Mouse (Mus musculus) midbrain, postnatal 0 days (tissue): ENCODE data around the gene Il18rap. TPM values are rescaled to one million over a fixed set of nuclear protein-coding genes. Genes with fewer than 3 reads are reported as not detected.

Experiments used
- ATAC-seq: fragments of 200-750 bp; cut with Nextera tagmentation; 2 replicates; pipeline ENCODE4 v1.8.0; 2017; ENCODE audit warnings: moderate number of reproducible peaks, mild to moderate bottlenecking, moderate TSS enrichment, moderate library complexity; ENCODE audit not compliant: low FRiP score
- DNase-seq: peaks from one replicate; pipeline ENCODE4 v3.0.0-alpha.2; 2015; ENCODE audit warnings: low spot score
- H3K27ac ChIP-seq: fragments of 300-500 bp; sonication (generic); 2 replicates; pipeline ENCODE4 v1.5.1; 2014; ENCODE audit warnings: low read depth, mild to moderate bottlenecking, low read length, mixed read lengths
- H3K27me3 ChIP-seq: fragments of 300-500 bp; sonication (generic); 2 replicates; pipeline ENCODE4 v1.6.1; 2014; ENCODE audit warnings: low read length, control low read depth, mixed read lengths; ENCODE audit not compliant: insufficient read depth
- H3K36me3 ChIP-seq: fragments of 300-500 bp; sonication (generic); 2 replicates; pipeline ENCODE4 v1.6.1; 2014; ENCODE audit warnings: low read length, control low read depth, mixed read lengths; ENCODE audit not compliant: insufficient read depth
- H3K4me1 ChIP-seq: fragments of 300-500 bp; sonication (generic); 2 replicates; pipeline ENCODE4 v1.6.1; 2014; ENCODE audit warnings: mild to moderate bottlenecking, control low read depth, antibody characterized with exemption, low read length, mixed read lengths; ENCODE audit not compliant: insufficient read depth
- H3K4me2 ChIP-seq: fragments of 300-500 bp; sonication (generic); 2 replicates; pipeline ENCODE4 v1.6.1; 2014; ENCODE audit warnings: low read depth, mild to moderate bottlenecking, low read length, mixed read lengths; ENCODE audit not compliant: poor library complexity, severe bottlenecking
- H3K4me3 ChIP-seq: fragments of 300-500 bp; sonication (generic); 2 replicates; pipeline ENCODE4 v1.5.1; 2014; ENCODE audit warnings: low read depth, mild to moderate bottlenecking, low read length, moderate library complexity
- H3K9ac ChIP-seq: fragments of 300-500 bp; sonication (generic); replicated peaks from 2 replicates; pipeline ENCODE4 v1.6.1; 2014; ENCODE audit warnings: mild to moderate bottlenecking, low read length, moderate library complexity, mixed read lengths; ENCODE audit not compliant: poor library complexity, severe bottlenecking
- H3K9me3 ChIP-seq: fragments of 300-500 bp; sonication (generic); 2 replicates; pipeline ENCODE4 v1.6.1; 2016; ENCODE audit warnings: low read length, control low read depth
- CTCF ChIP-seq: IDR thresholded peaks from 2 replicates; pipeline ENCODE4 v1.5.1; 2016; ENCODE audit warnings: antibody characterized with exemption, mild to moderate bottlenecking
- WGBS: fragments of 180-500 bp; shearing (Covaris S2); extraction: QIAGEN DNeasy Blood & Tissue Kit; methylation state at CpG from one replicate; pipeline ENCODE4 v1.1.7; 2014; 5-methylcytosine and 5-hydroxymethylcytosine counted together
- polyA plus RNA-seq: library from polyadenylated mRNA; unstranded; fragments of >200 nt; fragmentation: Nextera tagmentation; extraction: Ambion mirVana; gene quantifications from 2 replicates; pipeline ENCODE4 v1.2.1, GENCODE M21; 2015
- total RNA-seq: library from RNA; depleted of rRNA; stranded (reverse); fragments of >200 nt; gene quantifications from 2 replicates; pipeline ENCODE4 v1.2.3, GENCODE M21; 2014; rRNA removed

Il18rap gene
- 0.11 TPM in 1 of 2 replicates, not detected in the other for total RNA-seq
- polyA plus RNA-seq = 0.09 and 0.12 TPM in 2 replicates

- no peak within 1 kb of the TSS for H3K4me3 ChIP-seq
- no peaks in the 10 kb centered on the region for H3K4me1 ChIP-seq
- DNase-seq (peak; percentile 19), ATAC-seq (no peak)
- no peak within 1 kb of the TSS for H3K27ac ChIP-seq
- H3K27me3 ChIP-seq = no peaks in the 10 kb centered on the region
- H3K36me3 ChIP-seq = no peaks in the 10 kb centered on the region
- H3K9me3 ChIP-seq = no peaks in the 10 kb centered on the region
- no peak for TF ChIP-seq CTCF
- WGBS = 42% methylated on average over 9 of the region's 9 CpGs
- H3K9ac ChIP-seq = no peak within 1 kb of the TSS
- H3K4me2 ChIP-seq = no peak within 1 kb of the TSS
Observed at GRCm38 (mm10) chr1:40514851-40515585, at the start of gene Il18rap. Il18rap (plus strand) TSS chr1:40515362.

- whole genome bisulfite sequencing = 47% methylated on average over 20 of the region's 20 CpGs
- H3K9me3 ChIP-seq = no peaks in the 10 kb centered on the region
- H3K27ac ChIP-seq = no peak within 1 kb of the TSS
- H3K4me3 ChIP-seq = no peak within 1 kb of the TSS
- DNase-seq = no peak
- H3K36me3 ChIP-seq = no peaks in the 10 kb centered on the region
- 0 out of 2 replicates have a peak, but pooled peaks have one; percentile 7 for TF ChIP-seq CTCF
- H3K9ac ChIP-seq = no peak within 1 kb of the TSS
- H3K4me1 ChIP-seq = no peaks in the 10 kb centered on the region
- no peak within 1 kb of the TSS for H3K4me2 ChIP-seq
- no peak for ATAC-seq
- no peaks in the 10 kb centered on the region for H3K27me3 ChIP-seq
Observed at GRCm38 (mm10) chr1:40465477-40466430, 49.4 kb upstream of the Il18rap start, which contains the start of gene Il18r1. Il18r1 (plus strand) TSS chr1:40465552.

DNA sequence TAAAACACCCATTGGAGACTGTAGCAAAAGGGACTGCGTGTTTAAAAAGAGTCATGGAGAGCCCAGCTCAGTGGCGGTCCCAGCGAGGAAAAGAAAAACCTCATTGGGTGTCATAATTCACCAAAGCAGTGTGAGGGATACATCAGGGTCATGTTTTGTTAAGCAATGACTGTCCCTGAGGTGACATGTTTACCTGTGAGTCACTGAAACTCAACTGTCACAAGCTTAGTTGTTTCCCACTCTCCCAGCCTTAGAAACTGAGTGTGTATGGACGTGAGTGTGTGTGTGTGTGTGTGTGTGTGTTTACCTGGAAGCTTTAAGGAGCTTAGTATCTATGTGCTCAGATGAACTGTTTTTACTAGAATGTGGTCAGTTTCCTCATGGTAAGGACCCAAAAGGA is 47.9 kb upstream of the Il18rap start:
- no peak for TF ChIP-seq CTCF
- 92% methylated on average over 4 of the region's 4 CpGs for whole genome bisulfite sequencing
- no peak overlapping the region for H3K9ac ChIP-seq
- H3K4me3 ChIP-seq = no peak overlapping the region
- H3K4me1 ChIP-seq = no peaks in the 10 kb centered on the region
- no peak for ATAC-seq
- H3K4me2 ChIP-seq = no peak overlapping the region
- no peak for DNase-seq
- no peaks in the 10 kb centered on the region for H3K27me3 ChIP-seq
- H3K36me3 ChIP-seq = no peaks in the 10 kb centered on the region
- H3K27ac ChIP-seq = no peak overlapping the region
- no peaks in the 10 kb centered on the region for H3K9me3 ChIP-seq

- no peak for TF ChIP-seq CTCF
- Histone ChIP-seq H3K4me3 (no peak overlapping the region), H3K27me3 (no peaks in the 10 kb centered on the region), H3K9me3 (no peaks in the 10 kb centered on the region), H3K4me2 (no peak overlapping the region), H3K9ac (no peak overlapping the region), H3K27ac (no peak overlapping the region), H3K36me3 (no peaks in the 10 kb centered on the region), H3K4me1 (no peaks in the 10 kb centered on the region)
- DNase-seq (no peak), ATAC-seq (no peak)
- WGBS = 82% methylated on average over 2 of the region's 2 CpGs
Observed at GRCm38 (mm10) chr1:40468805-40469204, 46.4 kb upstream of the Il18rap start.

- no peak for TF ChIP-seq CTCF
- no peak overlapping the region for H3K4me2 ChIP-seq
- no peaks in the 10 kb centered on the region for H3K36me3 ChIP-seq
- ATAC-seq (no peak), DNase-seq (no peak)
- H3K27ac ChIP-seq = no peak overlapping the region
- WGBS = 90% methylated on average over 12 of the region's 12 CpGs
- no peaks in the 10 kb centered on the region for H3K9me3 ChIP-seq
- H3K4me1 ChIP-seq = no peaks in the 10 kb centered on the region
- H3K9ac ChIP-seq = no peak overlapping the region
- H3K27me3 ChIP-seq = no peaks in the 10 kb centered on the region
- no peak overlapping the region for H3K4me3 ChIP-seq
Observed at GRCm38 (mm10) chr1:40469900-40470299, 45.3 kb upstream of the Il18rap start.
